Mouse (Mus musculus) lung, postnatal 10 days (tissue): ENCODE measurements around the gene Ubb.
"Not testable (repeated sequence)": the region's sequence is repeated elsewhere in the genome, so short reads cannot be mapped to it uniquely, and the experiment has no call there.

ENCODE experiments used
- DNase-seq: peaks from one replicate; pipeline ENCODE4 v3.0.0; 2021

Ubb gene

DNA sequence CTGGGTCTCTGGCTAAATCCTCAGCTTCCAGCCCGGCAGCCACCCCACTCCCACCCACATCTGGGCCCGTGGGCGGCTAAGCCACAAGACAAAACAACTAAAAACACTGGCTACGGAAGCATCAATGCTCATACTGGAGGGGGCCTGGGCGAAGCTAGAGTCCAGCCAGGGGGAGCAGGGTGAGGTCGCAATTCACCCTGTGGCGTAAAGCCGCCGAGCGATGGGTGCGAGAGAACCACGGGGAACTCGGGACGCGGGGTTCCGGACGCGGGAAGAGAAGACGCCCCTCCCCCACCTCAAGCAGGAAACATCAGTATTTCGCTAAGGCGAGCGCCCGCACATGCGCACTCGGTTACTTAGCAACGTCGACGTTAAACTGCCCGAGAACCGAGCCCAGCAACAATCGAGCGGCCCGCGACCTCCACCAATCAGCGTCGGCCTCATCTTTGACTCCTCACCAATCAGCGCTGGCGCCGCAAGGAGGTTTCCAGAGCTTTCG lies at the start of gene Ubb:
Gene Ubb (plus strand): TSS at position 445 of the 499 bp plus-strand sequence.
- peak; percentile 100 for DNase-seq

DNA sequence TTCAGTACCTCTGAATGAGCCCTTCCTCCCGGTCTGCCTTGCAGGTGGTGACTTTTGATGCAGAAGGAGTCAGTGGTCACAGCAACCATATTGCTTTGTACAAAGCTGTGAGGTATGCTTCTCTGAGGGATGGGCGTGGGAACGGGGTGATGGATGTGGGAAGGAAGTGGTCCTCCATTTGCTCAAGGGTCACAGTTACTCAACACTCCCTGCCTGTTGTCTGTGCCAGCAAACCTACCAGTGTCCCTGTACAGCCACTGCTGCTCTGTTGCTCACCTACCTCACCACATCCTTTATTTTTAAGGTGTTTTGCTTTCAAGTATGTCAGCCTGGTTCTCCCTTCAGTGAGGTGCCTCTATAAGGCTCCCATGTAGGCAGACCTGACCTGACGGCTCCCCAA lies 43.3 kb upstream of the Ubb start:
- no peak for DNase-seq

DNA sequence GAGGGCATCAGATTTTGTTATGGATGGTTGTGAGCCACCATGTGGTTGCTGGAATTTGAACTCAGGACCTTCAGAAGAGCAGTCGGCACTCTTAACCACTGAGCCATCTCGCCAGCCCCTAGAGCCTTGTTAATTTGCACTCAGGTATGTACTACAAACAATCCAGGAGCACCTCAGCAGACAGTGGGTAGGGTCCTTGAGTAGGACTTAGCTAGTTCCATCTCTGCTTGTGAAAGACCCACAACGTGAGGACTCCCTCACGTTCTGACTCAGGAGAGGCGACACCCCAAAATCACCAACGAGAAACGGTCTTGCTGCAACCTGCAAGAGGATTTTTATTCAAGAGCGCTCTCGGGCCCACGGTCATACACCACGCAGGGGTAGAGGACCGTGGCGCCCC lies 42.6 kb upstream of the Ubb start:
- DNase-seq = not testable (repeated sequence)

DNA sequence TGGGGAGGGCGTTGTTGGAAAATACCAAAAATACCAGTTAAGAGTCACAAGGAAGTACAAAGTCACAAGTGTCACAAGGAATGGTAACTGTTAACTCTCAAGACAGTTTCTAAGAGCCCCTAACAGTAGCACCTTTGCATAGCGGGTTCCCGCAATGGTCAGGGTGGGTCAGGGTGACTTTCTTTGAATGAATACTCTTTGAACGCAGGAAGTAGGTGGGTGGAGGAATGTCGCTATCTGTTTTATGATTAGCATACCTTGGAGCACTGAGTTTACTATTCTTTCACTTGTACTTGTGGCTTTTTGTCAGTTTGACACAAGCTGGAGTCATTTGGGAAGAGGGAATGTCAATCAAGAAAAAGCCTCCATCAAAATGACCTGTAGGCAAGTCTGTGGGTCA lies 42.2 kb upstream of the Ubb start:
- not testable (repeated sequence) for DNase-seq

DNA sequence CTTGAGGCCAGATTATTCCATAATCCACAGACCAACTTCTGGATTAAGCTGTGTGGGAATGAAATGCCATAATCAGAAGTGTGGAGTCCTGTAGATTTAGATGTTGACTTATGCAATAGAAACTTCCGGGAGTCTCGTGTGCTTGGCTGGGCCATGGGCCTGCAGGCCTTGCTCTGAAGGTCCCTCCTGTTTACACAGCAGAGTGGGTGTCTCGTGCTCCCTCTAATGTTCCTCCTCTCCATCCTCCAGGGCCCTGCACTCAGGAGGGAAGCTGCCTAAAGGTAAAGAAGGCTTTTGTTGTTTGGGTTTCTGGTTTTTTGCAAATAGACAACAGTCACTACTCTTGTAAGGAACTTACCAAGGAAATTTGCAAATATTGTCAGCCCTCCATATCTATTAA lies 41.4 kb upstream of the Ubb start:
- DNase-seq = no peak

DNA sequence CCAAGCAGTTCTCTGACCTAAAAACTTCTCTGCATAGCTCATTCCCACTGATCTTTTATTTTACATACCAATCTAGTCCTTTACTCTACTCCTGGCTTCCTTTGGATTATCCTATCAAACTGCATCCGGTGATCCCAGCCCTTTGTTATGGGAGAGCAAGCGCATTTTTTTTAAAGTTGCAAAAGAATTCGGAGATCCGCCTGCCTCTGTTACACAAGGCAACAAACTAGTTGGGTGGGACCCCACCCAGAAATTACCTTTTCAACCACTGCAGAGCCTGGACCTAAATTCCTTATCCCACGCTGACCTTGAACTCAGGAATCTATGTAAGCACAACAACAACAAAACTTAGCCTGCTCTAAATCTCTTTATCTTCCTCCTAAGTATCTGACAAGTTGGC lies 40.0 kb upstream of the Ubb start:
- no peak for DNase-seq

DNA sequence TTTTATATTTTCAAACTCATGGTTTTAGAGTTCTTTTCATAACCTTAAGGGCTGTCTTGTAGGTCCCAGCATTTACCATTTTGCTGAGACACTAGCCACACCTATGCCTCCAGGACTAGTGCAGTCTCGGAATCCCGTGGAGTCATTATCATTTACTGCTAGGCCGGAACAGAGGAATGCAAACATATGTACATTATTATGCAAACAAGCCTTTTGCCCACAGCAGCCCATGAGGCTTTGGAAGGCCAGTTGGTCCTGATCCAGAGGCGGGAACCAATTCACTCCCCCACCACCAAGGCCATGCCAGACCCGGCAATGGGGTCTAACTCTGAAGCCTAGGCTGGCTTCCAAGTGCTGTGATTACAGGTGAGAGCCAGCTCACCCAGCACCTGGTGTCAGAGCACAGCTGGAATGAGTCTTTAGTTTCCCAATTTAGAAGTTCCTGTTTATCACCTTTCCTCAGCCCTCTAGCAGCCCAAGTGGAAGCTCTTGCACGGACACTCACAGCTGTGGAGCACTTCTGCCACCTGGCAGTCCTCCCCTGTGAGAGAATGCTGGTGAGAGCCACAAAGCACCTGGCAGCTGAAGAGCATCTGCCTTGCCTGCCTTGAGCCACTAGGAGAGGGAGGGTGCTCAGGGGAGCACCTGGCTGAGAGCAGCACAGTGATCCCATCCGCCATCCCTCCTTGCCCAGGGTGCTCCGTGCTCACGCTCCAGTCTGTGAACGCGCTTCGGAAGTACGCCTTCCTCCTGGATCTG lies 39.3 kb upstream of the Ubb start:
- DNase-seq = no peak

DNA sequence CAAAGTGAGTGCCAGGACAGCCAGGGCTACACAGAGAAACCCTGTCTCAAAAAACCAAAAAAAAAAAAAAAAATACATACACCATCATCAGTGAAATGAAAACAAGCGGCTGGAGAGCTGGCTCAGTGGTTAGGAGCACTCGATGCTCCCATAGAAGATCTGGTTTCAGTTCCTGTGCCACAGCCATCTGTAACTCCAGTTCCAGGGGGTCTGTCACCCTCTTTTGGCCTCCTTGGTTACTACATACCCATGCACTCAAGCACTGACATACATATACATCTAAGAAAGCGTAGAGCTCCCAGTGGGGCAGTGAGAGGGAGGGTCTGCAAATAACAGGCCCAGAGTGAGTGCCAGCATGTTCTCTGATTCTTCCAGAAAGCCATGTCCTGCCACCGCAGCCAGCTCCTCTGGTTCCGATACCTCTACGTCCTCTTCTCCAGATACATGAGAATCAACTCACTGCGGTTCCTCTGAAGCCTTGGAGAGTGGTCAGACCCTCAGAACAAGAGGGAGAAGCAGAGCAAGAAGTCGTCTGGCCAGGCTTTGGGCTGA lies 38.4 kb upstream of the Ubb start:
- no peak for DNase-seq

DNA sequence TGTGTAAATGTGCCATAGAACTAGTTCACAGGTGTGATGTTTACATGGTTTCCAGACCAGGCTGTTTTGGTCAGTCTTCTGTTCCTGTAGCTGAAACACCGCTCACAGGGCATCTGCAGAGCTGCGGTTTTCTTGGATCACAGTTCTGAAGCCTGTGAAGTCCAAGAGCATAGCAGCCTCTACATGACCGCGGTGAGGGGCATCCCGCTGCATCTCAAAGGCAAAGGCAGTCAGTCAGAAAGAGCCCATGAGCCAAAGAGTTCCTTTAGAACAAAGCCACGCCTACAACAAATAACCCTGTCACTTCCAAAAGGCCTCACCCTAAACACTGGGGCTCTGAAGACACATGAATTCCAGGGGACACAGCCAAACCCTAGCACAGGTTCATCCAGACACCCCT lies 37.7 kb upstream of the Ubb start:
- no peak for DNase-seq

DNA sequence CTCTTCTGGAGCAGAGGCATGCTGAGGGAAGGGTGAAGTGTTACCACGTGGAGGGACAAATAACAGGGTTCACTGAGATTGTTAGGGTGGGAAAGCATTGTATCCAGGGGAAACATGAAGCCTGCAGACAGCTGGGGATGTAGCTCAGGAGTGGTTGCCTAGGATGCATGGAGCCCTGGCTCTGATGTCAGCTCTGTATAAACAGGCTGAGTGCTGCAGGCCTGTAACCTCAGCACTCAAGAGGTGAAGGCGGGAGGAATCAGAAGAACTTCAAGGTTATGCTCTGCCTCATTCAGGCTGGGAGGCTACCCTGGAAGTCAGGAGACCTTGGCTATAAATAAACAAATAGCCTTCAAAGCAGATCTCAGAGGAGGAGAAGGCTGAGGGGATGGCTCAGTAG lies 32.0 kb upstream of the Ubb start:
- no peak for DNase-seq

DNA sequence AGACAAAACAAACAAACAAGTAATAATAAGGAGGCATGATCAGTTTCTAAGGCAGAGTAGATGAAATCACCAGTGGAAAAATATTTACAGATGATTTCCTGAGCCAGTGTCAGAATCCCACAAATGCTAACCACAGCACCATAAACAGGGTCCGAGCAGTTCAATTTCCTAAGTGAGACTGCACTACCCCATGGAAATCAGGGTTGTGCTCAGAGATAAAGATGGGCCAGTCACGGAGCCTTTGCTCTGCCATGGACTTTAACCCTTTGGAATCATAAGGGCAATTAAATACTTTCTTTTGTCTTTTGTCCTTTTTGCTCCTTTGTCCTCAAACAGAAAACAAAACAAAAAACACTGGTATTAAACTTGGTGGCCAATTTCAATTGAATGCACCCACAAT lies 28.7 kb upstream of the Ubb start:
- DNase-seq = no peak

DNA sequence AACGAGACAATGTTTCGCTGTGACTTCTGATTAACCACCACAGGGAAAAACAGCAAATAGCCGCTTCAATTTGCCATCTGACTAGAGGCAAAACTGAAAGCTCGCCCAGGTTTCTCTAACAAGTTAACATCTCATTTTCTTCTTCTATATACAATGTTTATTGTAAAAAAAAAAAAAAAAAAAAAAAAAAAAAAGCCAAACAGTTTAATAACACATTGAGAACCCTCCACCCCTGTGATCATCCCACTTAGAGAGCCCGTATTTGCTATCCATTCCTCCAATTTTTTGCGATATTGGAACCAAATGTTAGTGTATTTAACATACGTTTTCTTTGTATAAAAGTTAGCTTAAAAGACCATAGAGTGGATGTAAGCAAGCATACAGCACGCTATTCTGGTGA lies 13.9 kb upstream of the Ubb start:
- DNase-seq = no peak

DNA sequence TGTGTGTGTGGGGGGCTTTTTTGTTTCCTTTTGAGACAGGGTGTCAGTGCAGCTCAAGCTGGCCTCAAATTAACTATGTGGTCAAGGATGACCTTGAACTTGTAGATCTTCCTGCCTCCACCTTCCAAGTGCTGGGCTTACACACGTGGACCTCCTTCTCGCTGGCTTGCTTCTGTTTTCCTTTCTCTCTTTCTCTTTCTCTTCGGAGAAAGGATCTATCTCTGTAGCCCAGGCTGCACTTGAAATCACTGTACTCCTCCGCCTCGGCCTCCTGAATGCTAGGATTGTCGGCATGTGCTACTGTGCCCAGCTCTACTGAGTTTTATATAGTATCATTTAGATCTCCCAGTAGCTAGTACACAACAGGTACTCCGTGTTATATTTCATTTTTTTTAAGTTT lies 13.4 kb upstream of the Ubb start:
- no peak for DNase-seq

DNA sequence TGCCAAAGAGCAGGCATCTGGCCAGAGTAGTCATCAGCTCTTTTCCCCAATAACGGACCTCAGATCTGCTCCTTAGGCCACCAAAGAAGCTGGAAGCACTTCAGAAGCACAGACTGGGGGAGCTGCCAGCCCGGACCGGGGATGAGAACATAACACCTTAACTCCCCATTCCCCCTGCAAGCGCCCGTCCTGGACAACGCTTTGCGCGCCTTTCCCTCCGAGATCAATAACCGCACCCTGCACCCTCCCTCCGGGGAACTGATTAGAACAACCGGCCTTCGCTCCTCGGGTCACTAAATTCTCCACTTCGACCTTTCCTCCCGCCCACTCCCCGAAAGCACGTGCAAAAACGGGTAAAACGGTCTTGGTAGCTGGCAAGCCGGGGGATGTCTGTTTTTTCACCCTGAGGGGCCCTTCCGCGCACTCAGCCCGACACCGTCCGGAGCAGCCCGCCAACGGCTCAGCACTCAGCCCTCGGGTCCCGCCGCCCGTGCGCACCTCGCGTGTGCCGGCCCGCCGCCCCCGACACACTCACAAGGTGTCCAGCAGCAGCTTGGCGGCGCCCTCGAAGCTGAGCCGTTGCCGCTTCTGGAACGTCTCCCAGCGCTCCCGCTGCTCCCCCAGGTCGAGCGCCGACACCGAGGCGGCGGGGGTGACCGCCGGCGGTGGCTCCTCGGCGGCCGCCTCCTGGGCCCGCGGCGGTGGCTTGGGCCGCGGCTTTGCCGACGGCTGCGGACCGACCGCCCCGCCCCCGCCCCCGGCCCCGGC lies 12.5 kb upstream of the Ubb start:
- peak; percentile 56 for DNase-seq

DNA sequence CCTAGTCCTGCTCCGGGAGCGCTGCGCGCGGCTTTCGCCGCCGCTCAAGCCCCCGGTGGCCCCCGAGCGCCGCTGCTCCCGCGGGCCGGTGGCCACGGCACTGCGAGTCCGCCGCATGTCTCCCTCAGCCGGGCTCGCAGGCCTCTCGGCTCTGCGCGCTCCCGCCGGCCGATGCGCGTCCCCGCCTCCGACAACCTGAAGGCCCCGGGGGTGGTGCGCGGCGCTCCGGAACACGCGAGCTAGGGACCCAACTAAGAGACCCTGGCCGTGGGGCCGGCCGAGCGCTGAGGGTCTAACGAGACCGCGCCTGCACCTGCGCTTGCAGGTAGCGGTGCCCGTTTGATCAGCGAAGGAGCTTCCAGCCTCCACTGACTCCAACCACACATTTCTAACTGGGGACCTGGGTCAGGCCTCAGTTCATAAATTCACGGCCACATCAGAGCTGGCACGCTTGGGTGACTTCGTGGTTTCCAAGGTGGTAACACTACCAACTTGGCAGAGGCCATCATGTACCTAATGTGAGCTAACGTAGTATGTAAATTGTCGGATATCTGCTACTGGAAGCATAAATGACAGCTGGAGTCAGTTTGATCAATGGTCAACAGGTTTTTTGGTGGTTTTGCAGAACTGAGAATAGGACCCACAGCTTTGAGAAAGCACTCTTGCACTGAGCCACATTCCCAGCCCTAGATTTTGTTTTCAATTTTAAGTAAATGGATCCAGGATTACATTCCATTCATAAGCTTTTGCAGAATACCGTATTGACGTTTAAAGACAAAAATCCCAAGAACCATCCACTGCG lies 11.7 kb upstream of the Ubb start, which contains the start of gene Cenpv:
Gene Cenpv (minus strand): TSS at position 173 of the 802 bp plus-strand sequence.
- DNase-seq = peak; percentile 75

DNA sequence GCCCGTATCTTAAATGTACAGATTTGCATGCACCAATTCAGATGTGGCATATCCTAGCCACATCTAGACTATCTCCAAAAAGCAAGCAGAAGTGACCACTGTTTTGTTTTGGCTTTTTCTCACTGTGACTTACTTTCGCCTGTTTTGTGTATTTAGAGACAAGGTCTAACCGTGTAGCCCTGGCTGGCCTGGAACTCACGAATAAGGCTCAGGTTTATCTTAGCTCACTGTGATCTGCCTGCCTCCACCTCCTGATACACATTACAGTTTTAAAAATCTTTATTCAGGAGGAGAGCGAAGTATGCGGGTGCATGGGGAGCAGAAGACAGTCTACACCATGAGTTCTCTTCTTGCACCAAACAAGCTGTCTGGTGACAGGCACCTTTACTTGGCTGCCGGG lies 10.8 kb upstream of the Ubb start:
- DNase-seq = no peak

DNA sequence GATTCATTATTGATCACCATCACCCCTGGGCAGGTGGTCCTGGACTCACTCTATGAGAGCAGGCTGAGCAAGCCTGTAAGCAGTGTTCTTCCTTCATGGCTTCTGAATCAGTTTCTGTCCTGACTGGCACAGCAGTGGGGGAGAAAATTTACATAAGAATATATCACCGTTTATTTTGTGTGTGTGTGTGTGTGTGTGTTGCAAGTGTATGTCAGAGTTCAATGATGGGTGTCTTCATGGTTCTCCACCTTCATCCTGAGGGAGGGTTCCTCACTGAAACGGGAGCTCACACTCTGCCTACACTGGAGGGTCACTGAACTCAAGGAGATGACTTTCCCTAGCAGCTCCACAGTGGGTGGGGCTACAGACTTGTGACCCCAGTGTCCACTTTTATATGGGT lies 10.0 kb upstream of the Ubb start:
- DNase-seq = no peak

DNA sequence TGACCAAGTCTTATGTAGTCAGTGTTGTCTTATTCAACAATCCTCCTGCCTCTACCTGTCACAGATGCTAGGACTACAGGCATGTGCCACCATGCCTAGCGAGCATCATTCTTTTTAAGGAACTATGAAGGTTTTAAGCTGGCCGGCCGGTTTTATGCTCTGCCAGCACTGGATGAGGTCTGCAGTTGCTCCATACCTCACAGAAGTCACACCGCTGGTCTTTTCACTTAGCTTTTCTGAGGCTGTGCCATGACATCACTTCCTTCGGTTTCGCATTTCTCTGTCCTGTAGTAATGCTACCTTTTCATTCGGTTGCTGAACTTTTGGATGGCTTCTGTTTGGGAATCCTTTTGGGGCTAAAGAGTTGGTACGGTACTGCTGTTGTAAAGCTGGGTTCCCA lies 9.4 kb upstream of the Ubb start:
- DNase-seq = no peak

DNA sequence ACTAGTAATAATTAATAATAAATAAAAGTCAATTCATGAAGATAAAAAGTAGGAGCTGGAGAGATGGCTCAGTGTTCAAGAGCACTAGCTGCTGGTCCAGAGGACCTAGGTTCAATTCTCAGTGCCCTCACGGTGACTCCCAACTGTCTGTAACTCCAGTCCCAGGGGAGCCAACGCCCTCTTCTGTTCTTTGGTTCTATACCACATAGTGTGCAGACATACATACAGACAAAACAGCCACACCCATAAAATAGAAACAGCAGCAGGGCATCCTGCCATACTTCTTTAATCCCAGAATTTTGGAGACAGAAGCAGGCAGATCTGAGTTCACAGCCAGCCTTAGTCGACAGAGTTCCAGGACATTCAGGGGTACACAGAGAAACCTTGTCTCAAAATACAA lies 7.0 kb upstream of the Ubb start:
- DNase-seq = no peak

DNA sequence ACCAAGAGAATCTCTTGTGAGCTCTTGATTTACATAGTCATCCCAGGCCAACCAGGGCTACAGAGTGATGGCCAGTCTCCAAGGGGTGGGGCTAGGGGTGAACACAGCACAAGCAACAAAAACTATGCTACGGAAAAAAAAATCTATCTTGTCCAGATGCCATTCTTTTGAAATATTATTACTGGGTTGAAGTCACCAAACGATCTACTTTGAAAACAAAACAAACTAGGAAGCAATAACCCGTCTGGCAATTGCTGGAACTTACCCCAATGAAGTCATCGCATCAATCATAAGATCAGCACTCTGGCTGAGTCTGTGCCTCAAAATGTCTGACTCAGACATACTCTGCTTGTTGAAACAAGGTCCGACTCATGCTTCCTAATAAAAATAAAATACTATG lies 1.2 kb upstream of the Ubb start:
- DNase-seq = peak; percentile 92

DNA sequence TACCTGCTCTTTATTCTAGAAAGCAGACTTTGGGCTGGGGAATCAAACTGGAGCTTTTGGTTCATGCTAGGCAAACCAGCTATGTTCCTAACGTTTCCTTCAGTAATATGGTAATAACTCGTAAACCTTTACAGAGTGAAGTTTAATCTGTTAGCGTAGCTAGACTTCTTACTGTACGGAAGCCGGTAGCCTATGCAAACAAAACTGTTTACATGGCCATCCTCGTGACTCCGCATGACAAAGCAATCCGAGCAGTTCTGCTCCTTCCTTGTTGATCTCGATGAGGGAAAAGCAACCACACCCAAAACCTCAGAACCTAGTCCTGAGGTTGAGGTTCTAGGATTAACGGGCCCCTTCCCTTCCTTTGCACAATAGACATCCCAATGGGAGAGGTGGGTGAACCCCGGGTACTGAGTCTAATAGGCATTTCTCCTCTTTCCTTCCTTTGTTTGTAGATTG lies 715 bp upstream of the Ubb start:
- peak; percentile 85 for DNase-seq

DNA sequence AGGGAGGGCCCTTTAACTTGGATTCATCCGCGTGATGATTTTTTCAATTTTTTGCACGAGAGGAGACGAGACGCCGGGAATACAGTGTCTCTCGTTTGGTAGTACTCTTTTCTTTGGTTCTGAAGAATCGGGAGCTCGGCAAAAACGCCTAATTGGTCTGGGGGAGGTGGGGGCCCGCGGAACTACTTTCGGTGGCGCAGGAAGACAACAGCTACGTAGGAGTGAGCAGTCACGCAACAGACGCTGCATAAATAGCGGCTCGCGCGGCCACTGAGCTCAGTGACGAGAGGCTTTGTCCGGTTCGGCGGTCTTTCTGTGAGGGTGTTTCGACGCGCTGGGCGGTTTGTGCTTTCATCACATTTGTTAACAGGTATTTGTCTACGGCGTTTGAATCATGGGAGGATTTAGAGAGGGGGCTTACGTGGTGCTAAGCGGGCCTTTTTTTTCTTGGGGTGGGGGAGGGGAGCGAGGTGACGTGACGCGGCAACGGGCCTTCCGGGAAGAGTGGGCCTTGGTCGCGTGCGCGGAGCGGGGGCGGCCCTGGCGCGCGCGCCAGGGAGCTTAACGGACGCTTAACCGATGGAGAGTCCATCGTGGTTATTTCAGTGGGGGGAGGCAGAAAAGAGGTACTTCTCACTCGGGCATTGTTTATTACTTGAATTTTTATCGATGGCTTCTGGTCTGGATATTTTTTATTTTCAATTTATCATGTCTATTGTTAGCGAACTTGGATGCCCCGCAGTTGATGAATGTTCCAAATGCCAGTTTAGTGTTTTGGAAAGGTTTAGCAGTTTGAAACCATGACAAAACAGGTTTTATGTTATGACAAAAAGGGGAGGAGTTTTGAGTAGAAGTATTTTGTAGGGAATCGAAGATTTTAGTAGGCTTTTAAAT lies 502 bp downstream of the Ubb start:
- DNase-seq = peak; percentile 93
